14 mouse cellular contexts compared by ENCODE assay signal in genomic region chr7:70342076-70342475, GRCm38 (mm10). TPM values are rescaled to one million over a fixed set of nuclear protein-coding genes. Genes with fewer than 3 reads are reported as not detected.
A peak's percentile ranks its signal among the peaks of the same experiment; 100 is the strongest.
DNase-seq lines count a peak whose midpoint lies in the region; ATAC-seq and TF ChIP-seq lines count a peak whose summit lies in the region.
"Had no signal": no experiment of that assay in that cellular context is flagged by ENCODE, and none has a peak within 500 bp of the region (broad histone marks: within the 10 kb centered on the region; RNA-seq: fewer than 3 reads in every experiment).

No protein-coding gene starts in this region.

- H3K4me2 ChIP-seq in kidney, embryonic 14.5 days (replicated peaks; ENCODE audit: low read depth, low read length): no peak overlapping the region
- H3K4me2 ChIP-seq in forebrain, embryonic 11.5 days (ENCODE audit: low read depth, low read length, severe bottlenecking): no peak overlapping the region
- 0 out of 2 replicates have a peak overlapping the region, but pooled peaks have one; percentile 4 for H3K4me2 ChIP-seq in midbrain, embryonic 13.5 days (replicated peaks)
- H3K4me2 ChIP-seq: heart, embryonic 13.5 days; liver, embryonic 15.5 days; neural tube, embryonic 13.5 days had no signal

- H3K9ac ChIP-seq in kidney, embryonic 14.5 days (ENCODE audit: low read depth, low read length): no peak overlapping the region
- H3K9ac ChIP-seq in forebrain, embryonic 11.5 days (ENCODE audit: low read length): peak overlapping the region; percentile 41; the same call in 1 of the 2 replicates
- no peak overlapping the region for H3K9ac ChIP-seq in midbrain, embryonic 13.5 days (replicated peaks)
- H3K9ac ChIP-seq: heart, embryonic 13.5 days; liver, embryonic 15.5 days; neural tube, embryonic 13.5 days had no signal

- no peaks in the 10 kb centered on the region for H3K9me3 ChIP-seq in kidney, embryonic 14.5 days (ENCODE audit: control insufficient read depth, low read length)
- no peaks in the 10 kb centered on the region for H3K9me3 ChIP-seq in forebrain, embryonic 11.5 days (ENCODE audit: control insufficient read depth, low read length)
- H3K9me3 ChIP-seq in midbrain, embryonic 13.5 days: no peaks in the 10 kb centered on the region
- H3K9me3 ChIP-seq: heart, embryonic 13.5 days; liver, embryonic 15.5 days; neural tube, embryonic 13.5 days had no signal

- H3K27ac ChIP-seq in kidney, adult 2 months (ENCODE audit: insufficient read depth, low read depth, low read length): 0 out of 2 replicates have a peak overlapping the region, but pooled peaks have one; percentile 9
- H3K27ac ChIP-seq in kidney, embryonic 14.5 days (ENCODE audit: low read depth, low read length): no peak overlapping the region; the same call in 1 of the 2 replicates
- peak overlapping the region; percentile 57; the same call in 1 of the 2 replicates for H3K27ac ChIP-seq in forebrain, embryonic 11.5 days (ENCODE audit: low read depth, low read length)
- peak overlapping the region; percentile 36 for H3K27ac ChIP-seq in midbrain, embryonic 13.5 days
- H3K27ac ChIP-seq: heart, embryonic 13.5 days; liver, embryonic 15.5 days; neural tube, embryonic 13.5 days had no signal

- no peak for DNase-seq in kidney, adult 2 months
- DNase-seq in embryo, embryonic 11 days: peak; percentile 21
- DNase-seq in forebrain, embryonic 11.5 days (ENCODE audit: low spot score): peak; percentile 49
- DNase-seq in spleen, postnatal 36 days (ENCODE audit: low spot score in 2 of 2): no peak
- DNase-seq in thymus, postnatal 4 days: no peak
- DNase-seq: adrenal gland, postnatal 25 days; cerebellum, postnatal 36 days; gastrocnemius, postnatal 36 days had no signal

- no peak for TF ChIP-seq POLR2A in kidney, adult 2 months (IDR thresholded peaks at IDR 0.05; ENCODE audit: low read depth, low read length)

- H3K27me3 ChIP-seq in kidney, adult 2 months (replicated peaks; ENCODE audit: control insufficient read depth, insufficient read depth, low read length): no peaks in the 10 kb centered on the region
- H3K27me3 ChIP-seq in kidney, embryonic 14.5 days (ENCODE audit: control insufficient read depth, insufficient read depth, low read length): no peaks in the 10 kb centered on the region
- H3K27me3 ChIP-seq in forebrain, embryonic 11.5 days (ENCODE audit: control insufficient read depth, insufficient read depth, low read length): peaks cover 83% of the 10 kb centered on the region
- peaks cover 96% of the 10 kb centered on the region for H3K27me3 ChIP-seq in midbrain, embryonic 13.5 days

- H3K36me3 ChIP-seq in kidney, adult 2 months (ENCODE audit: control insufficient read depth, insufficient read depth, low read length): no peaks in the 10 kb centered on the region
- peaks cover 16% of the 10 kb centered on the region; the same call in 1 of the 2 replicates for H3K36me3 ChIP-seq in kidney, embryonic 14.5 days (ENCODE audit: control insufficient read depth, insufficient read depth, low read length)
- no peaks in the 10 kb centered on the region for H3K36me3 ChIP-seq in forebrain, embryonic 11.5 days (ENCODE audit: control insufficient read depth, insufficient read depth, low read length)
- H3K36me3 ChIP-seq in midbrain, embryonic 13.5 days: no peaks in the 10 kb centered on the region
- H3K36me3 ChIP-seq: heart, embryonic 13.5 days; liver, embryonic 15.5 days; neural tube, embryonic 13.5 days had no signal

- no peak overlapping the region for H3K4me3 ChIP-seq in kidney, adult 2 months (ENCODE audit: insufficient read depth, low read depth, low read length)
- H3K4me3 ChIP-seq in kidney, embryonic 14.5 days (ENCODE audit: low read length): no peak overlapping the region
- H3K4me3 ChIP-seq in forebrain, embryonic 11.5 days (ENCODE audit: low read depth, low read length): no peak overlapping the region
- H3K4me3 ChIP-seq in midbrain, embryonic 13.5 days (replicated peaks): no peak overlapping the region
- H3K4me3 ChIP-seq: heart, embryonic 13.5 days; liver, embryonic 15.5 days; neural tube, embryonic 13.5 days had no signal

- no peak for TF ChIP-seq CTCF in kidney, adult 2 months (conservative IDR thresholded peaks at IDR 0.05; ENCODE audit: insufficient read depth, insufficient read length, low read depth, low read length)

- peaks cover 13% of the 10 kb centered on the region; the same call in 1 of the 2 replicates for H3K4me1 ChIP-seq in kidney, adult 2 months (ENCODE audit: control insufficient read depth, insufficient read depth, low read length)
- H3K4me1 ChIP-seq in kidney, embryonic 14.5 days (ENCODE audit: control insufficient read depth, insufficient read depth, low read length): peaks cover 35% of the 10 kb centered on the region
- H3K4me1 ChIP-seq in forebrain, embryonic 11.5 days (replicated peaks; ENCODE audit: control insufficient read depth, insufficient read depth, low read length): peaks cover 18% of the 10 kb centered on the region
- peaks cover 59% of the 10 kb centered on the region for H3K4me1 ChIP-seq in midbrain, embryonic 13.5 days (replicated peaks)
- H3K4me1 ChIP-seq: liver, embryonic 15.5 days had no signal

- 60% methylated on average over 2 of the region's 2 CpGs for WGBS in kidney, adult 2 months
- WGBS in kidney, embryonic 14.5 days: 27% methylated on average over 2 of the region's 2 CpGs
- WGBS in forebrain, embryonic 11.5 days: 21% methylated on average over 2 of the region's 2 CpGs
- 12% methylated on average over 2 of the region's 2 CpGs for WGBS in midbrain, embryonic 13.5 days

- ATAC-seq in kidney, embryonic 14.5 days (ENCODE audit: low FRiP score, low TSS enrichment): no peak
- no peak for ATAC-seq in forebrain, embryonic 11.5 days (replicated peaks; ENCODE audit: low FRiP score)
- ATAC-seq in midbrain, embryonic 13.5 days: no peak
- ATAC-seq: CD4-positive, CD25-positive, alpha-beta regulatory T cell, adult 4 months had no signal

RNA-seq across cellular contexts. Expression of gene Nr2f2, which starts 24.5 kb away (rescaled TPM):
- 193 and 288 TPM in 2 replicates for polyA plus RNA-seq in kidney, adult 2 months (2012; rRNA removed)
- 310 and 320 TPM in 2 replicates for polyA plus RNA-seq in kidney, embryonic 14.5 days (2014; fragmentation: Nextera tagmentation; extraction: Ambion mirVana)
- 124 and 137 TPM in 2 replicates for polyA plus RNA-seq in forebrain, embryonic 11.5 days (2014; fragmentation: Nextera tagmentation; extraction: Ambion mirVana)
- polyA plus RNA-seq in midbrain, embryonic 13.5 days (2015; fragmentation: Nextera tagmentation; extraction: Ambion mirVana): 132 and 143 TPM in 2 replicates
- polyA plus RNA-seq: CD4-positive, CD25-positive, alpha-beta regulatory T cell, adult 4 months had no signal

Comparison
In these comparisons a context has a peak if more than half of its experiments do, and no peak if none do; other contexts are left out.
1. DNase-seq: peak in embryo, embryonic 11 days (single experiment) and forebrain, embryonic 11.5 days (single experiment); none in kidney, adult 2 months (single experiment), spleen, postnatal 36 days (0 of 2) and thymus, postnatal 4 days (single experiment).